Mouse (Mus musculus): ENCODE results near the gene Procr. TPM values are rescaled to one million over a fixed set of nuclear protein-coding genes. Genes with fewer than 3 reads are reported as not detected.

The Procr gene
- total RNA-seq, 2 experiments from 2014 or later: 2.3 to 3.0 TPM

- DNase-seq (ENCODE audit: extremely low spot score in 1 of 2, low spot score in 2 of 2): no peak
- intact Hi-C loops (cut with DNase I): no loop called here
Measured at GRCm38 (mm10) chr2:155787949-155788931, 37.3 kb downstream of the Procr start.

GRCm38 (mm10) chr2:155792899-155793298 is 42.0 kb downstream of the Procr start:
- no peak for DNase-seq (ENCODE audit: extremely low spot score in 1 of 2, low spot score in 2 of 2)
- intact Hi-C loops (cut with DNase I): no loop called here

GRCm38 (mm10) chr2:155794674-155795445 is 43.9 kb downstream of the Procr start:
- DNase-seq (ENCODE audit: extremely low spot score in 1 of 2, low spot score in 2 of 2): no peak
- intact Hi-C loops (cut with DNase I): no loop called here

- no peak for DNase-seq (ENCODE audit: extremely low spot score in 1 of 2, low spot score in 2 of 2)
Measured at GRCm38 (mm10) chr2:155798613-155799012, 47.7 kb downstream of the Procr start.

DNA sequence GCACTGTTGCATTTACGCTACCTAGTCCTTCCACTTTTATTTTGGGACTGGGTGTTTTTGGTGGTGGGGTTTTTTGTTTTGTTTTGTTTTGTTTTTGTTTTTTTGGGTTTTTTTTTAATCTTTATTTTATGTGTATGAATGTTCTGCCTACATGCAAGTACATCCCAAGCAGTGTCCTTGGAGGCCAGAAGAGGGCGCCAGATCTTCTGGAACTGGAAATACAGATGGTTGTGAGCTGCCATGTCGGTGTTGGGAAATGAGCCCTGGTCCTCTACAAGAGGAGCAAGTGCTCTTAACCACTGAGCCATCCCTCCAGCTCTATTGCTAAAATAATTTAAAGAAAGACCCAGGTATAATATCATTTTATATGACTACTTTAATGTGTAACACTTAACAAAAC is 51.8 kb downstream of the Procr start:
- intact Hi-C loops (cut with DNase I): no loop called here
- no peak for DNase-seq (ENCODE audit: extremely low spot score in 1 of 2, low spot score in 2 of 2)

More at GRCm38 (mm10) chr2:155798613-155799012, 47.7 kb downstream of the Procr start:
- intact Hi-C loops (cut with DNase I): no loop called here

- DNase-seq (ENCODE audit: extremely low spot score in 1 of 2, low spot score in 2 of 2): no peak
- intact Hi-C loops (cut with DNase I): no loop called here
Measured at GRCm38 (mm10) chr2:155804053-155804452, 53.1 kb downstream of the Procr start.

Other genes starting within 250 kb of the Procr start
- 10 to 100 TPM; 41.0 to 42.9 TPM for gene Acss2, start 233.2 kb upstream of the Procr start, total RNA-seq (2021)
- gene Ggt7, start 232.9 kb upstream of the Procr start, total RNA-seq (2021): 100 to 1,000 TPM; 109 to 111 TPM
- 10 to 100 TPM; 13.5 to 16.4 TPM for gene Gss, start 158.3 kb upstream of the Procr start, total RNA-seq (2021)
- gene Myh7b, start 139.9 kb upstream of the Procr start, total RNA-seq (2021): 1 to 10 TPM; 3.4 to 3.9 TPM
- 100 to 1,000 TPM; 135 TPM for gene Trpc4ap, start 58.7 kb upstream of the Procr start, total RNA-seq (2021)
- 10 to 100 TPM; 19.2 to 19.8 TPM for gene Edem2, start 21.6 kb upstream of the Procr start, total RNA-seq (2021)
- not detected for gene Gm17581, start 15.3 kb upstream of the Procr start, total RNA-seq (2021)
- gene Mmp24, start 24.2 kb downstream of the Procr start, total RNA-seq (2021): 10 to 100 TPM; 63.7 to 75.3 TPM
- gene BC029722, start 68.3 kb downstream of the Procr start, total RNA-seq (2021): 10 to 100 TPM; 36.8 to 39.4 TPM
- gene Eif6, start 75.8 kb downstream of the Procr start, total RNA-seq (2021): 10 to 100 TPM; 76.0 to 87.8 TPM
- gene Fam83c, start 83.7 kb downstream of the Procr start, total RNA-seq (2021): not detected
- 10 to 100 TPM; 51.8 to 52.9 TPM for gene Uqcc1, start 179.2 kb downstream of the Procr start, total RNA-seq (2021)
- not detected for gene Gm15557, start 189.6 kb downstream of the Procr start, total RNA-seq (2021)
- gene Gdf5, start 194.2 kb downstream of the Procr start, total RNA-seq (2021): 1 to 10 TPM in 1 of 2 experiments, under 1 TPM in 1; 0.77 to 1.0 TPM
- 10 to 100 TPM; 16.2 to 17.5 TPM for gene Cep250, start 205.3 kb downstream of the Procr start, total RNA-seq (2021)